Mouse (Mus musculus) CH12.LX (cell line): ENCODE measurements around the gene Alb. TPM values are rescaled to one million over a fixed set of nuclear protein-coding genes. Genes with fewer than 3 reads are reported as not detected.

Experiments
- DNase-seq: peaks from one replicate; pipeline ENCODE4 v3.0.0-alpha.2; 2013; ENCODE audit errors: extremely low read depth
- H3K27ac ChIP-seq: 2 replicates; pipeline ENCODE4 v1.5.1; 2012; ENCODE audit warnings: low read depth, mild to moderate bottlenecking, control low read depth, moderate library complexity; ENCODE audit not compliant: insufficient read depth
- H3K27me3 ChIP-seq: replicated peaks from 2 replicates; pipeline ENCODE3; 2012; ENCODE audit warnings: inconsistent platforms
- H3K36me3 ChIP-seq, 2 experiments: replicated peaks in 1 of 2; 2 replicates each; pipeline versions ENCODE3 to v1.6.1; 2012; ENCODE audit warnings: inconsistent platforms in 1 of 2, low read length in 1 of 2, mild to moderate bottlenecking in 1 of 2, mixed read lengths in 1 of 2, moderate library complexity in 1 of 2; ENCODE audit not compliant: control insufficient read depth in 1 of 2, insufficient read depth in 1 of 2
- H3K4me1 ChIP-seq, 2 experiments: 2 replicates each; pipeline ENCODE4 v1.6.1; 2012; ENCODE audit warnings: inconsistent platforms in 1 of 2, moderate library complexity in 1 of 2; ENCODE audit not compliant: insufficient read depth in 2 of 2, control insufficient read depth in 1 of 2
- H3K4me2 ChIP-seq: 2 replicates; pipeline ENCODE4 v1.6.1; 2012; ENCODE audit warnings: low read depth, mild to moderate bottlenecking, control low read depth; ENCODE audit not compliant: poor library complexity, insufficient read depth, severe bottlenecking
- H3K4me3 ChIP-seq, 3 experiments: fragments of 150-350 bp in 1 of 3; sonication (generic) in 1 of 3; replicated peaks in 1 of 3; 2 replicates each; pipeline versions ENCODE3 to v1.5.1; 2011 to 2012; ENCODE audit warnings: low read depth in 2 of 3, low read length in 2 of 3, mild to moderate bottlenecking in 2 of 3, moderate library complexity in 2 of 3, control low read depth in 1 of 3, improper control_type of control experiment in 1 of 3, inconsistent platforms in 1 of 3, mixed read lengths in 1 of 3; ENCODE audit not compliant: poor library complexity in 1 of 3
- H3K79me2 ChIP-seq: replicated peaks from 2 replicates; pipeline ENCODE4 v1.6.1; 2012; ENCODE audit warnings: mild to moderate bottlenecking, moderate library complexity; ENCODE audit not compliant: control insufficient read depth, poor library complexity, insufficient read depth, severe bottlenecking; ENCODE audit errors: extremely low read depth
- H3K9ac ChIP-seq: 2 replicates; pipeline ENCODE4 v1.6.1; 2012; ENCODE audit warnings: low read depth, mild to moderate bottlenecking, control low read depth, moderate library complexity; ENCODE audit not compliant: insufficient read depth
- H3K9me3 ChIP-seq: replicated peaks from 2 replicates; pipeline ENCODE3; 2012; ENCODE audit warnings: low read length, inconsistent platforms, mixed read lengths
- BHLHE40 ChIP-seq: IDR thresholded peaks from 2 replicates; pipeline ENCODE4 v1.6.1; 2011; ENCODE audit warnings: mild to moderate bottlenecking, low read depth, low read length, improper control_type of control experiment
- CHD1 ChIP-seq: IDR thresholded peaks from 2 replicates; pipeline ENCODE4 v1.6.1; 2012; ENCODE audit warnings: low read depth, low read length, improper control_type of control experiment, inconsistent platforms
- CTCF ChIP-seq, 2 experiments: IDR thresholded peaks in 1 of 2; conservative IDR thresholded peaks in 1 of 2; 2 replicates each; pipeline ENCODE4 v1.5.1; 2011 to 2012; ENCODE audit warnings: low read depth in 2 of 2, low read length in 2 of 2, improper control_type of control experiment in 1 of 2, inconsistent platforms in 1 of 2, mild to moderate bottlenecking in 1 of 2, moderate library complexity in 1 of 2
- E2F4 ChIP-seq: IDR thresholded peaks from 2 replicates; pipeline ENCODE4 v1.6.1; 2011; ENCODE audit warnings: low read depth, low read length, improper control_type of control experiment; ENCODE audit not compliant: insufficient replicate concordance
- ELF1 ChIP-seq: IDR thresholded peaks from 2 replicates; pipeline ENCODE4 v1.6.1; 2014; ENCODE audit warnings: low read depth, mild to moderate bottlenecking, inconsistent platforms, low read length, improper control_type of control experiment
- GABPA ChIP-seq: IDR thresholded peaks from 2 replicates; pipeline ENCODE4 v1.6.1; 2012; ENCODE audit warnings: low read depth, low read length, improper control_type of control experiment, inconsistent platforms; ENCODE audit not compliant: insufficient replicate concordance
- HCFC1 ChIP-seq: IDR thresholded peaks from 2 replicates; pipeline ENCODE4 v1.6.1; 2012; ENCODE audit warnings: low read depth, mild to moderate bottlenecking, inconsistent platforms, low read length, improper control_type of control experiment
- IRF4 ChIP-seq: IDR thresholded peaks from 2 replicates; pipeline ENCODE4 v1.6.1; 2014; ENCODE audit warnings: low read depth, mild to moderate bottlenecking, inconsistent platforms, low read length, improper control_type of control experiment
- JUN ChIP-seq: IDR thresholded peaks from 2 replicates; pipeline ENCODE4 v1.6.1; 2011; ENCODE audit warnings: low read depth, mild to moderate bottlenecking, low read length, improper control_type of control experiment, moderate library complexity; ENCODE audit not compliant: insufficient read depth
- KAT2A ChIP-seq: IDR thresholded peaks from 2 replicates; pipeline ENCODE4 v1.6.1; 2012; ENCODE audit warnings: low read length, improper control_type of control experiment, inconsistent platforms; ENCODE audit not compliant: insufficient replicate concordance
- MAFK ChIP-seq: IDR thresholded peaks from 2 replicates; pipeline ENCODE4 v1.6.1; 2011; ENCODE audit warnings: low read length, improper control_type of control experiment; ENCODE audit not compliant: insufficient replicate concordance
- MAX ChIP-seq: IDR thresholded peaks from 2 replicates; pipeline ENCODE4 v1.6.1; 2011; ENCODE audit warnings: low read length, improper control_type of control experiment
- MAZ ChIP-seq: IDR thresholded peaks from 2 replicates; pipeline ENCODE4 v1.6.1; 2012; ENCODE audit warnings: low read depth, mild to moderate bottlenecking, inconsistent platforms, low read length, improper control_type of control experiment, moderate library complexity
- MEF2A ChIP-seq: IDR thresholded peaks from 2 replicates; pipeline ENCODE4 v1.6.1; 2014; ENCODE audit warnings: low read depth, mild to moderate bottlenecking, inconsistent platforms, low read length, improper control_type of control experiment, borderline replicate concordance
- NELFE ChIP-seq: IDR thresholded peaks from 2 replicates; pipeline ENCODE4 v1.6.1; 2011; ENCODE audit warnings: low read depth, low read length, improper control_type of control experiment
- PAX5 ChIP-seq: IDR thresholded peaks from 2 replicates; pipeline ENCODE4 v1.6.1; 2012; ENCODE audit warnings: low read length, inconsistent platforms, mixed read lengths
- POLR2A ChIP-seq: IDR thresholded peaks from 2 replicates; pipeline ENCODE4 v1.6.1; 2011; ENCODE audit warnings: low read depth, mild to moderate bottlenecking, improper control_type of control experiment, low read length
- POLR2AphosphoS2 ChIP-seq: IDR thresholded peaks from 2 replicates; pipeline ENCODE4 v1.6.1; 2011; ENCODE audit warnings: low read depth, low read length, improper control_type of control experiment
- RAD21 ChIP-seq: IDR thresholded peaks from 2 replicates; pipeline ENCODE4 v1.6.1; 2011; ENCODE audit warnings: low read depth, mild to moderate bottlenecking, low read length, improper control_type of control experiment, moderate library complexity
- RCOR1 ChIP-seq: conservative IDR thresholded peaks from 2 replicates; pipeline ENCODE4 v1.6.1; 2012; ENCODE audit warnings: low read depth, mild to moderate bottlenecking, inconsistent platforms, low read length, improper control_type of control experiment
- SIN3A ChIP-seq: IDR thresholded peaks from 2 replicates; pipeline ENCODE4 v1.6.1; 2012; ENCODE audit warnings: low read length, improper control_type of control experiment, inconsistent platforms
- TCF12 ChIP-seq: IDR thresholded peaks from 2 replicates; pipeline ENCODE4 v1.6.1; 2014; ENCODE audit warnings: low read depth, mild to moderate bottlenecking, inconsistent platforms, low read length, improper control_type of control experiment
- UBTF ChIP-seq: IDR thresholded peaks from 2 replicates; pipeline ENCODE4 v1.6.1; 2012; ENCODE audit warnings: low read depth, mild to moderate bottlenecking, inconsistent platforms, low read length, improper control_type of control experiment, moderate library complexity
- USF1 ChIP-seq: IDR thresholded peaks from 2 replicates; pipeline ENCODE4 v1.6.1; 2014; ENCODE audit warnings: low read depth, mild to moderate bottlenecking, inconsistent platforms, low read length, improper control_type of control experiment
- USF2 ChIP-seq: conservative IDR thresholded peaks from 2 replicates; pipeline ENCODE4 v1.6.1; 2011; ENCODE audit warnings: low read depth, low read length, improper control_type of control experiment
- ZKSCAN1 ChIP-seq: IDR thresholded peaks from 2 replicates; pipeline ENCODE4 v1.6.1; 2012; ENCODE audit warnings: low read depth, inconsistent platforms, low read length, improper control_type of control experiment, borderline replicate concordance
- ZNF384 ChIP-seq: IDR thresholded peaks from 2 replicates; pipeline ENCODE4 v1.6.1; 2012; ENCODE audit warnings: low read depth, low read length, improper control_type of control experiment, inconsistent platforms
- dilution Hi-C: fragments of 300-500 bp; cut with MboI; formaldehyde crosslinking; loops from 2 replicates; pipeline ENCODE4 v1.14.3; 2020; ENCODE audit warnings: low sequenced_read_pairs; ENCODE audit not compliant: extremely low pct_unique_long_range_greater_than_20kb, extremely low pct_ligation_motif_present
- in situ Hi-C: fragments of 300-500 bp; cut with MboI; formaldehyde crosslinking; loops from 3 replicates; pipeline ENCODE4 v1.14.3; 2019; ENCODE audit warnings: low sequenced_read_pairs, low pct_ligation_motif_present, low pct_unique_long_range_greater_than_20kb, mixed read lengths
- polyA plus RNA-seq: library from polyadenylated mRNA; unstranded; fragments of >175 nt; gene quantifications from 2 replicates; pipeline ENCODE4 v1.2.1, GENCODE M21; 2012; ENCODE audit warnings: low read depth; ENCODE audit not compliant: insufficient read length
- total RNA-seq, 2 experiments: library from RNA; depleted of rRNA; stranded (reverse); fragments of 300-350 nt in 1 of 2; fragments of >200 nt in 1 of 2; gene quantifications; 2 replicates each; pipeline ENCODE4 v1.2.3; 2012 to 2014

Gene Alb
- total and polyA plus RNA-seq, 3 experiments, result 0.40 TPM; not detected in 2

GRCm38 (mm10) chr5:90431053-90431452 lies 29.6 kb upstream of the Alb start:
- in situ Hi-C loops (no loop called here), dilution Hi-C loops (no loop called here)
- H3K79me2 ChIP-seq, result no peaks in the 10 kb centered on the region
- no peak for DNase-seq
- no peak overlapping the region for H3K27ac ChIP-seq
- no peaks in the 10 kb centered on the region for H3K36me3 ChIP-seq
- no peak overlapping the region for H3K4me2 ChIP-seq
- H3K4me1 ChIP-seq, result no peaks in the 10 kb centered on the region
- H3K9me3 ChIP-seq, result no peaks in the 10 kb centered on the region
- H3K4me3 ChIP-seq, result no peak overlapping the region
- no peak overlapping the region for H3K9ac ChIP-seq
- TF ChIP-seq CHD1 (no peak), RAD21 (no peak), SIN3A (no peak), BHLHE40 (no peak), GABPA (no peak), TCF12 (no peak), PAX5 (no peak), ELF1 (no peak), USF1 (no peak), JUN (no peak), KAT2A (no peak), E2F4 (no peak), NELFE (no peak), HCFC1 (no peak), MAZ (no peak), IRF4 (no peak), POLR2AphosphoS2 (no peak)
- no peaks in the 10 kb centered on the region for H3K27me3 ChIP-seq

GRCm38 (mm10) chr5:90439157-90439556 lies 21.5 kb upstream of the Alb start:
- dilution Hi-C loops, result no loop called here
- no peaks in the 10 kb centered on the region for H3K27me3 ChIP-seq
- in situ Hi-C loops, result no loop called here

More at GRCm38 (mm10) chr5:90439157-90439556, 21.5 kb upstream of the Alb start:
- no peak overlapping the region for H3K4me3 ChIP-seq
- H3K79me2 ChIP-seq, result no peaks in the 10 kb centered on the region
- H3K4me1 ChIP-seq, result no peaks in the 10 kb centered on the region
- no peaks in the 10 kb centered on the region for H3K36me3 ChIP-seq
- no peak overlapping the region for H3K9ac ChIP-seq
- H3K9me3 ChIP-seq, result no peaks in the 10 kb centered on the region
- no peak overlapping the region for H3K27ac ChIP-seq
- TF ChIP-seq IRF4 (no peak), USF2 (no peak), NELFE (no peak), JUN (no peak), MAX (no peak), POLR2A (no peak), ELF1 (no peak), MAFK (no peak), ZNF384 (no peak), POLR2AphosphoS2 (no peak), UBTF (no peak), CTCF (conservative IDR thresholded peaks at IDR 0.05 in 1 of 2, IDR thresholded peaks at IDR 0.05 in 1 of 2; ENCODE audit: low read depth in 2 of 2, low read length in 2 of 2) (no peak), RCOR1 (no peak), CHD1 (no peak), RAD21 (no peak), SIN3A (no peak), MEF2A (no peak), ZKSCAN1 (no peak), BHLHE40 (no peak)
- H3K4me2 ChIP-seq, result no peak overlapping the region
- no peak for DNase-seq
